Mouse (Mus musculus) skeletal muscle tissue, postnatal 0 days (tissue): ENCODE data around the gene Vmn2r61. TPM values are rescaled to one million over a fixed set of nuclear protein-coding genes. Genes with fewer than 3 reads are reported as not detected.

Experiments
- polyA plus RNA-seq: library from polyadenylated mRNA; unstranded; fragments of >200 nt; fragmentation: Nextera tagmentation; extraction: Ambion mirVana; gene quantifications from 2 replicates; pipeline ENCODE4 v1.2.1, GENCODE M21; 2015

Vmn2r61 gene
- not detected in 2 replicates for polyA plus RNA-seq

DNA sequence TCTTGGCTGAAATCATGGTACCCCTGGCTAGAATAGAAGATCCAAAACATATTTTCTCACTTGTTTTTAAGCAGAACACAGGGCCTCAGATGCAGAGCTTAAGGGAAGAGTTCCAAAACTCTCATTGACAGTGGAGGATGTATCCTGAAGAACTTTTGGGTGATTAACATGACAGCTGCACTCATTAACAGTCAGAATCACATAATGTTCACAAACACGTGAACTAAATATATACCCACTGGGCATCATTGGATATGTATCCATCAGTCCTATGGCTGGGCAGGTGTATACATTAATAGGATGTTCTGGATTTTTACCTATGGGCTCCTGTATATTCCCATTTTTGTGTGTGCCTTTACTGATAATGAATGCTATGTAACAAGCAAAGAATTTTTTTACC is at the start of gene Vmn2r61:
Gene Vmn2r61, plus strand, starts transcription at position 301 of the 400 bp plus-strand sequence.

Other genes starting within 250 kb of the Vmn2r61 start
- gene Vmn2r59, start 201.0 kb upstream of the Vmn2r61 start, polyA plus RNA-seq = not detected in 2 replicates
- gene Vmn2r60, start 152.3 kb upstream of the Vmn2r61 start, polyA plus RNA-seq = not detected in 2 replicates
- not detected in 2 replicates for gene 4933421I07Rik, start 188.1 kb downstream of the Vmn2r61 start, polyA plus RNA-seq
- 2.7 and 3.4 TPM in 2 replicates for gene Zfp141, start 245.7 kb downstream of the Vmn2r61 start, polyA plus RNA-seq